Mouse (Mus musculus) liver, adult (tissue): ENCODE data around the gene Rcor3.

Source experiments
- GATA4 ChIP-seq: IDR thresholded peaks from 2 replicates; pipeline ENCODE4 v1.6.1; 2014; ENCODE audit warnings: mild to moderate bottlenecking, low read length; ENCODE audit not compliant: insufficient replicate concordance

The Rcor3 gene

DNA sequence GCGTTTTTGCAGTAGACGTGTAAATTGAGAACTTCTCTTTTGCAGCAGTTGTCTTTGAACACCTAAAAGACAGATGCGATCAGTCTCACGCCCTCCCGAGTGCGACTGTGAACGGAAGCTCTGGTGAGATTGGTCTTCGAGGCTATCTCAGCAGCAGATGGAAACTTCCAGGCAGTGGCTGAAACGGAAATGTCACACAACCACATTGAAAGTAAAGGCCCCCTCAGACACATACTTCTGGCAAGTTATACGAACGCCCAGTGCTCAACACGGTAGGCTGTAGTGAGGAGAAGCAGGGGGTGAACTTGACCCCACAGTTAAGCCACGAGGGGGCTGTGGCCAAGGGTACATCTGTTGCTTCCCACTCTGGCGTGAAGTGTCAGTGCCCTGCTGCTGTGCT is 75.2 kb downstream of the Rcor3 start:
- TF ChIP-seq GATA4: no peak

GRCm38 (mm10) chr1:192061666-192062306 is 76.1 kb downstream of the Rcor3 start:
- TF ChIP-seq GATA4: no peak

DNA sequence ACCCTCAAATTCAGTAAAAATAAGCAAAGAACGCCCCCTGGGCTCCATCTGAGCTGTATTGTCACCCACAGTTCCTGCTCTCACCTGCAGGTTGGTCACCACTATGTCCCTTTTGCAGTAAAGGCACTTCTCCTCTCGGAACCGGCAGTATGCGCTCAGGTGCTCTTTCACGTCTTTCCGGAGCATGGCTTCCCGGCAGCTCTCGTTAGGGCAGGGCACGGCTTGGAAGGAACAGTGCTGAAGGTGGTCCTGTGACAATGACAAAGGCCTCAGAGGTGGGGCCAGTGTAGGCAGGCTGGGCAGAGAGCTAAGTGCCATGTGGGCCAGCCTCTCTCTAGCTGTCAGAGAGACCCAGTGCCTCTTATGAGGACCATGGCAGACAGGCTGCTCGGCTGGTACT is 79.0 kb downstream of the Rcor3 start:
- TF ChIP-seq GATA4: no peak

DNA sequence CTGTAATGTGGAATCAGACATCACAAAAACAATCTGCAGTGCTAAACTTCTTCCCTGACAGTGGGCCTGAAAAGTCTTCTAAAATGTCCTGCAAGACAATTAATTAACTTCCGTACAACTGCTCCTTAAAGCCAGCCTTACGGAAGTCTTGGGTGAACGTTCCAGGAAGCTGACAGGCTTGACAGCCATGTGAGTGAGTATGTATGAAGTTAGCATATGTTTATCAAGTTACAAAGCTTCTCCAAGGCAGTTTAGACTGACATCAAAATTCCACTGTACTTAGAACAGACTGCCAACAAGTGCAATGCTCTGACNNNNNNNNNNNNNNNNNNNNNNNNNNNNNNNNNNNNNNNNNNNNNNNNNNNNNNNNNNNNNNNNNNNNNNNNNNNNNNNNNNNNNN is 84.1 kb downstream of the Rcor3 start:
- TF ChIP-seq GATA4: no peak

- TF ChIP-seq GATA4: no peak
Measured at GRCm38 (mm10) chr1:192052986-192053385, 84.9 kb downstream of the Rcor3 start.

- no peak for TF ChIP-seq GATA4
Measured at GRCm38 (mm10) chr1:192052461-192052860, 85.4 kb downstream of the Rcor3 start.
